Mouse (Mus musculus) liver, embryonic 11.5 days (tissue): ENCODE measurements around the gene Fgl2. TPM values are rescaled to one million over a fixed set of nuclear protein-coding genes. Genes with fewer than 3 reads are reported as not detected.

Experiments used
- ATAC-seq: fragments of 200-750 bp; cut with Nextera tagmentation; replicated peaks from 2 replicates; pipeline ENCODE4 v1.8.0; 2017; ENCODE audit warnings: moderate number of reproducible peaks, mild to moderate bottlenecking, moderate TSS enrichment, moderate library complexity; ENCODE audit not compliant: low FRiP score
- DNase-seq: peaks from one replicate; pipeline ENCODE4 v3.0.0-alpha.2; 2017; ENCODE audit warnings: low spot score
- H3K27ac ChIP-seq: fragments of 300-500 bp; sonication (generic); 2 replicates; pipeline ENCODE4 v1.5.1; 2014; ENCODE audit warnings: mild to moderate bottlenecking, low read depth, low read length, control low read depth
- H3K27me3 ChIP-seq: fragments of 300-500 bp; sonication (generic); replicated peaks from 2 replicates; pipeline ENCODE4 v1.6.1; 2014; ENCODE audit warnings: low read length, mixed read lengths; ENCODE audit not compliant: control insufficient read depth, insufficient read depth
- H3K36me3 ChIP-seq: fragments of 300-500 bp; sonication (generic); 2 replicates; pipeline ENCODE4 v1.6.1; 2014; ENCODE audit warnings: mild to moderate bottlenecking, low read length, moderate library complexity, mixed read lengths; ENCODE audit not compliant: control insufficient read depth, insufficient read depth
- H3K4me1 ChIP-seq: fragments of 300-500 bp; sonication (generic); replicated peaks from 2 replicates; pipeline ENCODE4 v1.6.1; 2014; ENCODE audit warnings: low read length, mixed read lengths; ENCODE audit not compliant: control insufficient read depth, insufficient read depth
- H3K4me2 ChIP-seq: fragments of 300-500 bp; sonication (generic); 2 replicates; pipeline ENCODE4 v1.6.1; 2014; ENCODE audit warnings: mild to moderate bottlenecking, control low read depth, moderate library complexity
- H3K4me3 ChIP-seq: fragments of 300-500 bp; sonication (generic); 2 replicates; pipeline ENCODE4 v1.5.1; 2014; ENCODE audit warnings: low read depth, low read length, control low read depth
- H3K9ac ChIP-seq: fragments of 300-500 bp; sonication (generic); 2 replicates; pipeline ENCODE4 v1.6.1; 2014; ENCODE audit warnings: low read depth, low read length, control low read depth
- H3K9me3 ChIP-seq: fragments of 300-500 bp; sonication (generic); 2 replicates; pipeline ENCODE4 v1.6.1; 2016; ENCODE audit warnings: low read length, inconsistent platforms, mixed read lengths; ENCODE audit not compliant: control insufficient read depth
- WGBS: fragments of 180-500 bp; shearing (Covaris S2); extraction: QIAGEN DNeasy Blood & Tissue Kit; methylation state at CpG from one replicate; pipeline ENCODE4 v1.1.7; 2014; 5-methylcytosine and 5-hydroxymethylcytosine counted together
- polyA plus RNA-seq: library from polyadenylated mRNA; unstranded; fragments of >200 nt; fragmentation: Nextera tagmentation; extraction: Ambion mirVana; gene quantifications from 2 replicates; pipeline ENCODE4 v1.2.1, GENCODE M21; 2014

Fgl2 gene
- polyA plus RNA-seq, 1 experiment from 2014 or later = 1.9 TPM

GRCm38 (mm10) chr5:21378397-21378796 is 6.0 kb downstream of the Fgl2 start:
- Histone ChIP-seq H3K9me3 (no peaks in the 10 kb centered on the region), H3K4me2 (no peak overlapping the region), H3K9ac (no peak overlapping the region), H3K27me3 (peaks cover 1% of the 10 kb centered on the region; the same call in 1 of the 2 replicates), H3K4me1 (peaks cover 1% of the 10 kb centered on the region; the same call in 1 of the 2 replicates), H3K4me3 (no peak overlapping the region), H3K27ac (no peak overlapping the region), H3K36me3 (no peaks in the 10 kb centered on the region)
- WGBS = 59% methylated on average over 2 of the region's 2 CpGs
- no peak for DNase-seq
- ATAC-seq = no peak

- WGBS = 53% methylated on average over 6 of the region's 6 CpGs
- H3K4me2 ChIP-seq = no peak overlapping the region
- ATAC-seq = no peak
Measured at GRCm38 (mm10) chr5:21381986-21382385, 9.5 kb downstream of the Fgl2 start.

GRCm38 (mm10) chr5:21382678-21383077 is 10.2 kb downstream of the Fgl2 start:
- Histone ChIP-seq H3K27me3 (no peaks in the 10 kb centered on the region), H3K36me3 (no peaks in the 10 kb centered on the region), H3K4me2 (no peak overlapping the region), H3K4me3 (no peak overlapping the region), H3K9ac (no peak overlapping the region), H3K9me3 (no peaks in the 10 kb centered on the region), H3K4me1 (peaks cover 3% of the 10 kb centered on the region; the same call in 1 of the 2 replicates), H3K27ac (no peak overlapping the region)
- WGBS = 58% methylated on average over 6 of the region's 6 CpGs
- DNase-seq = no peak
- no peak for ATAC-seq

More at GRCm38 (mm10) chr5:21381986-21382385, 9.5 kb downstream of the Fgl2 start:
- H3K4me3 ChIP-seq = no peak overlapping the region
- H3K9me3 ChIP-seq = no peaks in the 10 kb centered on the region
- H3K27me3 ChIP-seq = no peaks in the 10 kb centered on the region
- H3K36me3 ChIP-seq = no peaks in the 10 kb centered on the region
- H3K4me1 ChIP-seq = peaks cover 3% of the 10 kb centered on the region; the same call in 1 of the 2 replicates
- H3K9ac ChIP-seq = no peak overlapping the region
- H3K27ac ChIP-seq = no peak overlapping the region
- no peak for DNase-seq

- H3K27ac ChIP-seq = no peak overlapping the region
- H3K4me1 ChIP-seq = peaks cover 3% of the 10 kb centered on the region; the same call in 1 of the 2 replicates
- no peak overlapping the region for H3K4me2 ChIP-seq
- no peaks in the 10 kb centered on the region for H3K9me3 ChIP-seq
- ATAC-seq (no peak), DNase-seq (no peak)
- no peak overlapping the region for H3K9ac ChIP-seq
- 26% methylated on average over 14 of the region's 14 CpGs for WGBS
- H3K4me3 ChIP-seq = no peak overlapping the region
- no peaks in the 10 kb centered on the region for H3K27me3 ChIP-seq
- no peaks in the 10 kb centered on the region for H3K36me3 ChIP-seq
Measured at GRCm38 (mm10) chr5:21383392-21384251, 11.2 kb downstream of the Fgl2 start.

GRCm38 (mm10) chr5:21384252-21384960 is 12.0 kb downstream of the Fgl2 start:
- Histone ChIP-seq H3K9me3 (no peaks in the 10 kb centered on the region), H3K4me2 (no peak overlapping the region), H3K4me1 (peaks cover 3% of the 10 kb centered on the region; the same call in 1 of the 2 replicates), H3K27me3 (no peaks in the 10 kb centered on the region), H3K4me3 (no peak overlapping the region), H3K36me3 (no peaks in the 10 kb centered on the region), H3K27ac (no peak overlapping the region), H3K9ac (no peak overlapping the region)
- no peak for ATAC-seq
- WGBS = 65% methylated on average over 13 of the region's 13 CpGs
- no peak for DNase-seq

GRCm38 (mm10) chr5:21384976-21385375 is 12.5 kb downstream of the Fgl2 start:
- ATAC-seq (no peak), DNase-seq (no peak)
- Histone ChIP-seq H3K9me3 (no peaks in the 10 kb centered on the region), H3K4me2 (no peak overlapping the region), H3K4me3 (no peak overlapping the region), H3K27ac (no peak overlapping the region), H3K36me3 (no peaks in the 10 kb centered on the region), H3K9ac (no peak overlapping the region), H3K4me1 (peaks cover 3% of the 10 kb centered on the region; the same call in 1 of the 2 replicates), H3K27me3 (no peaks in the 10 kb centered on the region)
- whole genome bisulfite sequencing = 71% methylated on average over 9 of the region's 9 CpGs

- Histone ChIP-seq H3K4me2 (no peak overlapping the region), H3K9ac (no peak overlapping the region), H3K27ac (no peak overlapping the region), H3K4me1 (peaks cover 3% of the 10 kb centered on the region; the same call in 1 of the 2 replicates), H3K9me3 (no peaks in the 10 kb centered on the region), H3K36me3 (no peaks in the 10 kb centered on the region), H3K4me3 (no peak overlapping the region), H3K27me3 (no peaks in the 10 kb centered on the region)
- 62% methylated on average over 4 of the region's 4 CpGs for WGBS
- no peak for DNase-seq
- no peak for ATAC-seq
Measured at GRCm38 (mm10) chr5:21386432-21386831, 14.0 kb downstream of the Fgl2 start.

- Histone ChIP-seq H3K27ac (no peak overlapping the region), H3K9ac (no peak overlapping the region), H3K4me1 (peaks cover 3% of the 10 kb centered on the region; the same call in 1 of the 2 replicates), H3K36me3 (no peaks in the 10 kb centered on the region), H3K9me3 (no peaks in the 10 kb centered on the region), H3K4me2 (no peak overlapping the region), H3K27me3 (no peaks in the 10 kb centered on the region), H3K4me3 (no peak overlapping the region)
- no peak for DNase-seq
- no peak for ATAC-seq
Measured at GRCm38 (mm10) chr5:21387340-21387739, 14.9 kb downstream of the Fgl2 start.
